ENCODE assay signal across 14 mouse cellular contexts in the genomic region with DNA sequence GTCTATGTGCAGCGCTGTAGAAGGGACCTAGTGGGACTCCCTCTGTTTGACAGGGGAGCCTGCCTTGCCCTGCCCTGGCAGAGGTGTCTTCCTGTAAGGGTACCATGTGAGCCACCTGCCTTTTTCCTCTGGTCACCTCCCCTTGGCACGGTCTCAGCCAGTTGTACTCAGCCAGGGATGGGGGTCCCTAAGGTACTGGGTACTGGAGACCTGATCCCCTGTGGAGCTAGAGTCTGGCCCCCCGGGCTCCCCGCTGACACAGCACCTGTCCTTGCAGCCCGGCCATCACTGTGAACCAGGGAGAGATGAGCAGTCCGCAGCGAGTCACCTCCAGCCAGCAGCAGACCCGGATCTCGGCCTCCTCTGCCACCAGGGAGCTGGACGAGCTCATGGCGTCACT. TPM values are rescaled to one million over a fixed set of nuclear protein-coding genes. Genes with fewer than 3 reads are reported as not detected.
DNase-seq lines count a peak whose midpoint lies in the region; ATAC-seq lines count a peak whose summit lies in the region.
"Had no signal": no experiment of that assay in that cellular context is flagged by ENCODE, and none has a peak within 500 bp of the region (broad histone marks: within the 10 kb centered on the region; RNA-seq: fewer than 3 reads in every experiment).

No protein-coding gene starts in this region.

- no peaks in the 10 kb centered on the region for H3K9me3 ChIP-seq in forebrain, embryonic 12.5 days
- no peaks in the 10 kb centered on the region for H3K9me3 ChIP-seq in forebrain, embryonic 15.5 days
- H3K9me3 ChIP-seq in kidney, embryonic 14.5 days (ENCODE audit: control insufficient read depth, low read length), result no peaks in the 10 kb centered on the region
- H3K9me3 ChIP-seq in neural tube, embryonic 13.5 days, result no peaks in the 10 kb centered on the region
- H3K9me3 ChIP-seq in neural tube, embryonic 15.5 days (replicated peaks), result no peaks in the 10 kb centered on the region
- no peaks in the 10 kb centered on the region for H3K9me3 ChIP-seq in limb, embryonic 13.5 days

- no peak overlapping the region for H3K9ac ChIP-seq in forebrain, embryonic 12.5 days
- H3K9ac ChIP-seq in forebrain, embryonic 15.5 days (replicated peaks), result no peak overlapping the region
- H3K9ac ChIP-seq in kidney, embryonic 14.5 days (ENCODE audit: low read depth, low read length), result no peak overlapping the region
- no peak overlapping the region for H3K9ac ChIP-seq in neural tube, embryonic 13.5 days
- H3K9ac ChIP-seq in neural tube, embryonic 15.5 days (replicated peaks), result no peak overlapping the region
- H3K9ac ChIP-seq in limb, embryonic 13.5 days, result no peak overlapping the region

- no peak overlapping the region for H3K4me2 ChIP-seq in forebrain, embryonic 12.5 days
- no peak overlapping the region for H3K4me2 ChIP-seq in forebrain, embryonic 15.5 days (replicated peaks)
- H3K4me2 ChIP-seq in kidney, embryonic 14.5 days (replicated peaks; ENCODE audit: low read depth, low read length), result no peak overlapping the region
- H3K4me2 ChIP-seq in neural tube, embryonic 13.5 days, result no peak overlapping the region
- H3K4me2 ChIP-seq in neural tube, embryonic 15.5 days, result no peak overlapping the region
- H3K4me2 ChIP-seq in limb, embryonic 13.5 days (replicated peaks), result no peak overlapping the region

- no peaks in the 10 kb centered on the region for H3K27me3 ChIP-seq in forebrain, embryonic 12.5 days
- H3K27me3 ChIP-seq in forebrain, embryonic 15.5 days, result no peaks in the 10 kb centered on the region
- H3K27me3 ChIP-seq in kidney, embryonic 14.5 days (ENCODE audit: control insufficient read depth, insufficient read depth, low read length), result no peaks in the 10 kb centered on the region
- H3K27me3 ChIP-seq in neural tube, embryonic 13.5 days, result no peaks in the 10 kb centered on the region
- no peaks in the 10 kb centered on the region for H3K27me3 ChIP-seq in neural tube, embryonic 15.5 days (replicated peaks)
- no peaks in the 10 kb centered on the region for H3K27me3 ChIP-seq in limb, embryonic 13.5 days

- peaks cover 12% of the 10 kb centered on the region for H3K36me3 ChIP-seq in forebrain, embryonic 12.5 days (replicated peaks)
- H3K36me3 ChIP-seq in forebrain, embryonic 15.5 days, result peaks cover 7% of the 10 kb centered on the region; the same call in 1 of the 2 replicates
- H3K36me3 ChIP-seq in kidney, embryonic 14.5 days (ENCODE audit: control insufficient read depth, insufficient read depth, low read length), result peaks cover 41% of the 10 kb centered on the region
- peaks cover 54% of the 10 kb centered on the region for H3K36me3 ChIP-seq in neural tube, embryonic 13.5 days
- peaks cover 43% of the 10 kb centered on the region for H3K36me3 ChIP-seq in neural tube, embryonic 15.5 days
- peaks cover 74% of the 10 kb centered on the region for H3K36me3 ChIP-seq in limb, embryonic 13.5 days

- 71% methylated on average over 11 of the region's 11 CpGs for WGBS in forebrain, embryonic 12.5 days
- 76% methylated on average over 11 of the region's 11 CpGs for WGBS in forebrain, embryonic 15.5 days
- 63% methylated on average over 11 of the region's 11 CpGs for WGBS in kidney, embryonic 14.5 days
- 85% methylated on average over 11 of the region's 11 CpGs for WGBS in neural tube, embryonic 13.5 days
- WGBS in neural tube, embryonic 15.5 days, result 89% methylated on average over 11 of the region's 11 CpGs
- 82% methylated on average over 11 of the region's 11 CpGs for WGBS in limb, embryonic 13.5 days

- no peak for ATAC-seq in forebrain, embryonic 12.5 days (ENCODE audit: low FRiP score)
- ATAC-seq in forebrain, embryonic 15.5 days (replicated peaks), result no peak
- no peak for ATAC-seq in kidney, embryonic 14.5 days (ENCODE audit: low FRiP score, low TSS enrichment)
- no peak for ATAC-seq in neural tube, embryonic 13.5 days (ENCODE audit: low read depth)
- ATAC-seq in neural tube, embryonic 15.5 days (ENCODE audit: low FRiP score), result no peak
- ATAC-seq in limb, embryonic 13.5 days (ENCODE audit: low FRiP score, low read depth), result no peak

- H3K27ac ChIP-seq in forebrain, embryonic 12.5 days, result 0 out of 2 replicates have a peak overlapping the region, but pooled peaks have one; percentile 9
- no peak overlapping the region for H3K27ac ChIP-seq in forebrain, embryonic 15.5 days (replicated peaks)
- H3K27ac ChIP-seq in kidney, embryonic 14.5 days (ENCODE audit: low read depth, low read length), result peak overlapping the region; percentile 67; the same call in 1 of the 2 replicates
- 0 out of 2 replicates have a peak overlapping the region, but pooled peaks have one; percentile 38 for H3K27ac ChIP-seq in neural tube, embryonic 13.5 days (replicated peaks)
- H3K27ac ChIP-seq in neural tube, embryonic 15.5 days (replicated peaks), result no peak overlapping the region
- peak overlapping the region; percentile 28; the same call in 1 of the 2 replicates for H3K27ac ChIP-seq in limb, embryonic 13.5 days

- H3K4me3 ChIP-seq in forebrain, embryonic 12.5 days (replicated peaks), result no peak overlapping the region
- H3K4me3 ChIP-seq in forebrain, embryonic 15.5 days, result no peak overlapping the region
- H3K4me3 ChIP-seq in kidney, embryonic 14.5 days (ENCODE audit: low read length), result no peak overlapping the region
- no peak overlapping the region for H3K4me3 ChIP-seq in neural tube, embryonic 13.5 days
- no peak overlapping the region for H3K4me3 ChIP-seq in neural tube, embryonic 15.5 days (replicated peaks)
- H3K4me3 ChIP-seq in limb, embryonic 13.5 days, result no peak overlapping the region
- H3K4me3 ChIP-seq: erythroblast, embryonic 14.5 days had no signal

- DNase-seq in kidney, adult 11 months, result no peak
- no peak for DNase-seq in retina, embryonic 14.5 days (ENCODE audit: low spot score)
- DNase-seq: heart, postnatal 36 days; kidney, adult 8-10 months; liver; retina, postnatal 1 day; thymus, adult 2 months had no signal

- H3K4me1 ChIP-seq in forebrain, embryonic 12.5 days, result peaks cover 29% of the 10 kb centered on the region
- H3K4me1 ChIP-seq in forebrain, embryonic 15.5 days, result peaks cover 17% of the 10 kb centered on the region
- peaks cover 36% of the 10 kb centered on the region for H3K4me1 ChIP-seq in kidney, embryonic 14.5 days (ENCODE audit: control insufficient read depth, insufficient read depth, low read length)
- peaks cover 45% of the 10 kb centered on the region for H3K4me1 ChIP-seq in neural tube, embryonic 13.5 days (replicated peaks)
- H3K4me1 ChIP-seq in neural tube, embryonic 15.5 days, result peaks cover 27% of the 10 kb centered on the region
- H3K4me1 ChIP-seq in limb, embryonic 13.5 days, result peaks cover 38% of the 10 kb centered on the region

RNA-seq across cellular contexts. Expression of a gene that starts 12.7 kb away (rescaled TPM):
- 860 and 944 TPM in 2 replicates for polyA plus RNA-seq in forebrain, embryonic 12.5 days (2016; fragmentation: Nextera tagmentation; extraction: Ambion mirVana)
- polyA plus RNA-seq in forebrain, embryonic 15.5 days (2015; fragmentation: Nextera tagmentation; extraction: Ambion mirVana), result 1,000 and 1,018 TPM in 2 replicates
- 1,879 and 2,111 TPM in 2 replicates for polyA plus RNA-seq in kidney, embryonic 14.5 days (2014; fragmentation: Nextera tagmentation; extraction: Ambion mirVana)
- 767 and 869 TPM in 2 replicates for polyA plus RNA-seq in neural tube, embryonic 13.5 days (2015; fragmentation: Nextera tagmentation; extraction: Ambion mirVana)
- polyA plus RNA-seq in neural tube, embryonic 15.5 days (2015; fragmentation: Nextera tagmentation; extraction: Ambion mirVana), result 785 and 1,036 TPM in 2 replicates
- 1,446 and 1,459 TPM in 2 replicates for polyA plus RNA-seq in limb, embryonic 13.5 days (2015; fragmentation: Nextera tagmentation; extraction: Ambion mirVana)

RNA-seq across cellular contexts. Expression of a gene that starts 18.5 kb away (rescaled TPM):
- 60.4 and 67.4 TPM in 2 replicates for polyA plus RNA-seq in forebrain, embryonic 12.5 days (2016; fragmentation: Nextera tagmentation; extraction: Ambion mirVana)
- 43.8 and 46.1 TPM in 2 replicates for polyA plus RNA-seq in forebrain, embryonic 15.5 days (2015; fragmentation: Nextera tagmentation; extraction: Ambion mirVana)
- polyA plus RNA-seq in kidney, embryonic 14.5 days (2014; fragmentation: Nextera tagmentation; extraction: Ambion mirVana), result 44.3 and 56.0 TPM in 2 replicates
- polyA plus RNA-seq in neural tube, embryonic 13.5 days (2015; fragmentation: Nextera tagmentation; extraction: Ambion mirVana), result 36.5 and 39.3 TPM in 2 replicates
- polyA plus RNA-seq in neural tube, embryonic 15.5 days (2015; fragmentation: Nextera tagmentation; extraction: Ambion mirVana), result 35.7 and 37.6 TPM in 2 replicates
- polyA plus RNA-seq in limb, embryonic 13.5 days (2015; fragmentation: Nextera tagmentation; extraction: Ambion mirVana), result 46.1 and 48.2 TPM in 2 replicates

RNA-seq across cellular contexts. Expression of a gene that starts 40.1 kb away (rescaled TPM):
- polyA plus RNA-seq in forebrain, embryonic 12.5 days (2016; fragmentation: Nextera tagmentation; extraction: Ambion mirVana), result 24.6 and 25.3 TPM in 2 replicates
- polyA plus RNA-seq in forebrain, embryonic 15.5 days (2015; fragmentation: Nextera tagmentation; extraction: Ambion mirVana), result 19.1 and 19.7 TPM in 2 replicates
- polyA plus RNA-seq in kidney, embryonic 14.5 days (2014; fragmentation: Nextera tagmentation; extraction: Ambion mirVana), result 21.9 and 22.4 TPM in 2 replicates
- 26.5 and 26.6 TPM in 2 replicates for polyA plus RNA-seq in neural tube, embryonic 13.5 days (2015; fragmentation: Nextera tagmentation; extraction: Ambion mirVana)
- 21.3 and 28.2 TPM in 2 replicates for polyA plus RNA-seq in neural tube, embryonic 15.5 days (2015; fragmentation: Nextera tagmentation; extraction: Ambion mirVana)
- polyA plus RNA-seq in limb, embryonic 13.5 days (2015; fragmentation: Nextera tagmentation; extraction: Ambion mirVana), result 46.9 and 54.0 TPM in 2 replicates

Comparison
In these comparisons a context has a peak if more than half of its experiments do, and no peak if none do; other contexts are left out.
1. H3K27ac ChIP-seq: peak in forebrain, embryonic 12.5 days (single experiment), kidney, embryonic 14.5 days (single experiment), neural tube, embryonic 13.5 days (single experiment) and limb, embryonic 13.5 days (single experiment); none in forebrain, embryonic 15.5 days (single experiment) and neural tube, embryonic 15.5 days (single experiment).